Mouse (Mus musculus): ENCODE measurements around the gene Dctn3. TPM values are rescaled to one million over a fixed set of nuclear protein-coding genes. Genes with fewer than 3 reads are reported as not detected.
A peak's percentile ranks its signal among the peaks of the same experiment; 100 is the strongest.
"Not testable (repeated sequence)": the region's sequence is repeated elsewhere in the genome, so short reads cannot be mapped to it uniquely, and the experiment has no call there.

Gene Dctn3
- total RNA-seq, 2 experiments from 2014 or later, result 44.3 to 57.6 TPM

GRCm38 (mm10) chr4:41698421-41699016, 24.5 kb downstream of the Dctn3 start:
- DNase-seq, result peak; percentile 64

- peak; percentile 87 for DNase-seq
Measured at GRCm38 (mm10) chr4:41696930-41697841, 25.8 kb downstream of the Dctn3 start, which contains the start of gene Cntfr. Cntfr (minus strand) TSS chr4:41697089.

- not testable (repeated sequence) for DNase-seq
Measured at GRCm38 (mm10) chr4:41696452-41696851, 26.5 kb downstream of the Dctn3 start.

GRCm38 (mm10) chr4:41695800-41696199, 27.2 kb downstream of the Dctn3 start:
- DNase-seq, result not testable (repeated sequence)

GRCm38 (mm10) chr4:41693511-41693910, 29.5 kb downstream of the Dctn3 start:
- DNase-seq, result not testable (repeated sequence)

GRCm38 (mm10) chr4:41690014-41690413, 33.0 kb downstream of the Dctn3 start:
- DNase-seq, result not testable (repeated sequence)

GRCm38 (mm10) chr4:41688562-41688961, 34.4 kb downstream of the Dctn3 start:
- DNase-seq, result not testable (repeated sequence)

GRCm38 (mm10) chr4:41685882-41686492, 37.0 kb downstream of the Dctn3 start:
- not testable (repeated sequence) for DNase-seq

- DNase-seq, result not testable (repeated sequence)
Measured at GRCm38 (mm10) chr4:41684931-41685453, 38.0 kb downstream of the Dctn3 start.

GRCm38 (mm10) chr4:41684131-41684930, 38.6 kb downstream of the Dctn3 start:
- not testable (repeated sequence) for DNase-seq

- not testable (repeated sequence) for DNase-seq
Measured at GRCm38 (mm10) chr4:41683303-41683702, 39.7 kb downstream of the Dctn3 start.

- DNase-seq, result no peak
Measured at GRCm38 (mm10) chr4:41682789-41683188, 40.2 kb downstream of the Dctn3 start.

- no peak for DNase-seq
Measured at GRCm38 (mm10) chr4:41681947-41682346, 41.0 kb downstream of the Dctn3 start.

- DNase-seq, result no peak
Measured at GRCm38 (mm10) chr4:41681176-41681575, 41.8 kb downstream of the Dctn3 start.

GRCm38 (mm10) chr4:41679291-41679690, 43.7 kb downstream of the Dctn3 start:
- DNase-seq, result no peak

GRCm38 (mm10) chr4:41678863-41679262, 44.1 kb downstream of the Dctn3 start:
- DNase-seq, result no peak

- peak; percentile 54 for DNase-seq
Measured at GRCm38 (mm10) chr4:41677006-41677629, 45.9 kb downstream of the Dctn3 start.

GRCm38 (mm10) chr4:41676248-41677005, 46.5 kb downstream of the Dctn3 start:
- DNase-seq, result no peak

- no peak for DNase-seq
Measured at GRCm38 (mm10) chr4:41673186-41673585, 49.8 kb downstream of the Dctn3 start.

- peak; percentile 37 for DNase-seq
Measured at GRCm38 (mm10) chr4:41672522-41672963, 50.4 kb downstream of the Dctn3 start.

All from gastrocnemius, postnatal 10 days (tissue).